Mouse (Mus musculus): ENCODE results near the gene Tcp1. TPM values are rescaled to one million over a fixed set of nuclear protein-coding genes. Genes with fewer than 3 reads are reported as not detected.
A peak's percentile ranks its signal among the peaks of the same experiment; 100 is the strongest.

Gene Tcp1
- polyA plus RNA-seq, 1 experiment from 2014 or later, result 410 TPM

- no peak overlapping the region for H3K4me3 ChIP-seq (replicated peaks; ENCODE audit: low read length)
- no peak overlapping the region for H3K27ac ChIP-seq (ENCODE audit: low read length)
- peaks cover 6% of the 10 kb centered on the region; the same call in 1 of the 2 replicates for H3K36me3 ChIP-seq (ENCODE audit: control insufficient read depth, insufficient read depth)
- no peak for ATAC-seq
- peaks cover 13% of the 10 kb centered on the region for H3K4me1 ChIP-seq (replicated peaks; ENCODE audit: control insufficient read depth, insufficient read depth, low read length)
- no peaks in the 10 kb centered on the region for H3K9me3 ChIP-seq (ENCODE audit: control insufficient read depth, low read length)
- H3K27me3 ChIP-seq (replicated peaks; ENCODE audit: control insufficient read depth, insufficient read depth, low read length), result no peaks in the 10 kb centered on the region
- 94% methylated on average over 9 of the region's 9 CpGs for WGBS
- H3K9ac ChIP-seq (replicated peaks; ENCODE audit: low read depth, low read length), result no peak overlapping the region
- H3K4me2 ChIP-seq (ENCODE audit: low read length), result no peak overlapping the region
Observed at GRCm38 (mm10) chr17:12906436-12906835, 9.1 kb upstream of the Tcp1 start.

GRCm38 (mm10) chr17:12909361-12910280, 5.9 kb upstream of the Tcp1 start, which contains the start of gene Pnldc1:
TSS of gene Pnldc1 (minus strand) at chr17:12910230.
- no peaks in the 10 kb centered on the region for H3K27me3 ChIP-seq (replicated peaks; ENCODE audit: control insufficient read depth, insufficient read depth, low read length)
- no peak within 1 kb of the TSS for H3K4me3 ChIP-seq (replicated peaks; ENCODE audit: low read length)
- H3K4me1 ChIP-seq (replicated peaks; ENCODE audit: control insufficient read depth, insufficient read depth, low read length), result no peaks in the 10 kb centered on the region; the same call in 1 of the 2 replicates
- peaks cover 16% of the 10 kb centered on the region for H3K36me3 ChIP-seq (ENCODE audit: control insufficient read depth, insufficient read depth)
- H3K27ac ChIP-seq (ENCODE audit: low read length), result no peak within 1 kb of the TSS
- WGBS, result 84% methylated on average over 35 of the region's 35 CpGs
- H3K9me3 ChIP-seq (ENCODE audit: control insufficient read depth, low read length), result no peaks in the 10 kb centered on the region
- H3K9ac ChIP-seq (replicated peaks; ENCODE audit: low read depth, low read length), result no peak within 1 kb of the TSS
- ATAC-seq, result no peak
- H3K4me2 ChIP-seq (ENCODE audit: low read length), result no peak within 1 kb of the TSS

GRCm38 (mm10) chr17:12910391-12910790, 5.1 kb upstream of the Tcp1 start:
- Histone ChIP-seq H3K27me3 (replicated peaks; ENCODE audit: control insufficient read depth, insufficient read depth, low read length) (no peaks in the 10 kb centered on the region), H3K36me3 (ENCODE audit: control insufficient read depth, insufficient read depth) (peaks cover 16% of the 10 kb centered on the region), H3K27ac (ENCODE audit: low read length) (no peak overlapping the region), H3K4me3 (replicated peaks; ENCODE audit: low read length) (no peak overlapping the region), H3K9me3 (ENCODE audit: control insufficient read depth, low read length) (no peaks in the 10 kb centered on the region), H3K4me1 (replicated peaks; ENCODE audit: control insufficient read depth, insufficient read depth, low read length) (peaks cover 7% of the 10 kb centered on the region), H3K9ac (replicated peaks; ENCODE audit: low read depth, low read length) (no peak overlapping the region), H3K4me2 (ENCODE audit: low read length) (no peak overlapping the region)
- 90% methylated on average over 8 of the region's 8 CpGs for WGBS
- no peak for ATAC-seq

GRCm38 (mm10) chr17:12915881-12916583, 531 bp downstream of the Tcp1 start, which contains the start of gene Mrpl18:
TSS of gene Mrpl18 (minus strand) at chr17:12916345.
- H3K36me3 ChIP-seq (ENCODE audit: control insufficient read depth, insufficient read depth), result peaks cover 28% of the 10 kb centered on the region
- peak; percentile 99 for ATAC-seq

GRCm38 (mm10) chr17:12916588-12917380, 1.3 kb downstream of the Tcp1 start:
- peak; percentile 47 for ATAC-seq
- H3K4me1 ChIP-seq (replicated peaks; ENCODE audit: control insufficient read depth, insufficient read depth, low read length), result peaks cover 11% of the 10 kb centered on the region
- H3K27me3 ChIP-seq (replicated peaks; ENCODE audit: control insufficient read depth, insufficient read depth, low read length), result no peaks in the 10 kb centered on the region
- WGBS, result under 1% methylated on average over 39 of the region's 40 CpGs
- peaks cover 34% of the 10 kb centered on the region for H3K36me3 ChIP-seq (ENCODE audit: control insufficient read depth, insufficient read depth)
- peak overlapping the region; percentile 89 for H3K4me3 ChIP-seq (replicated peaks; ENCODE audit: low read length)
- peak overlapping the region; percentile 71 for H3K4me2 ChIP-seq (ENCODE audit: low read length)
- H3K9ac ChIP-seq (replicated peaks; ENCODE audit: low read depth, low read length), result peak overlapping the region; percentile 94
- no peaks in the 10 kb centered on the region for H3K9me3 ChIP-seq (ENCODE audit: control insufficient read depth, low read length)
- H3K27ac ChIP-seq (ENCODE audit: low read length), result peak overlapping the region; percentile 83

More at GRCm38 (mm10) chr17:12915881-12916583, 531 bp downstream of the Tcp1 start, which contains the start of gene Mrpl18:
- no peaks in the 10 kb centered on the region for H3K27me3 ChIP-seq (replicated peaks; ENCODE audit: control insufficient read depth, insufficient read depth, low read length)
- H3K4me2 ChIP-seq (ENCODE audit: low read length), result peak within 1 kb of the TSS; percentile 93
- H3K27ac ChIP-seq (ENCODE audit: low read length), result peak within 1 kb of the TSS; percentile 83
- peaks cover 11% of the 10 kb centered on the region for H3K4me1 ChIP-seq (replicated peaks; ENCODE audit: control insufficient read depth, insufficient read depth, low read length)
- H3K9ac ChIP-seq (replicated peaks; ENCODE audit: low read depth, low read length), result peak within 1 kb of the TSS; percentile 94
- under 1% methylated on average over 56 of the region's 56 CpGs for WGBS
- no peaks in the 10 kb centered on the region for H3K9me3 ChIP-seq (ENCODE audit: control insufficient read depth, low read length)
- H3K4me3 ChIP-seq (replicated peaks; ENCODE audit: low read length), result peak within 1 kb of the TSS; percentile 89

- WGBS, result 96% methylated on average over 1 of the region's 1 CpGs
- no peaks in the 10 kb centered on the region for H3K27me3 ChIP-seq (replicated peaks; ENCODE audit: control insufficient read depth, insufficient read depth, low read length)
- no peak overlapping the region for H3K27ac ChIP-seq (ENCODE audit: low read length)
- no peak for ATAC-seq
- H3K9ac ChIP-seq (replicated peaks; ENCODE audit: low read depth, low read length), result no peak overlapping the region
- no peak overlapping the region for H3K4me2 ChIP-seq (ENCODE audit: low read length)
- peaks cover 59% of the 10 kb centered on the region for H3K36me3 ChIP-seq (ENCODE audit: control insufficient read depth, insufficient read depth)
- H3K9me3 ChIP-seq (ENCODE audit: control insufficient read depth, low read length), result no peaks in the 10 kb centered on the region
- H3K4me3 ChIP-seq (replicated peaks; ENCODE audit: low read length), result no peak overlapping the region
- peaks cover 4% of the 10 kb centered on the region for H3K4me1 ChIP-seq (replicated peaks; ENCODE audit: control insufficient read depth, insufficient read depth, low read length)
Observed at GRCm38 (mm10) chr17:12921073-12921472, 5.6 kb downstream of the Tcp1 start.

GRCm38 (mm10) chr17:12925001-12925400, 9.5 kb downstream of the Tcp1 start:
- Histone ChIP-seq H3K36me3 (ENCODE audit: control insufficient read depth, insufficient read depth) (peaks cover 52% of the 10 kb centered on the region), H3K9me3 (ENCODE audit: control insufficient read depth, low read length) (no peaks in the 10 kb centered on the region), H3K9ac (replicated peaks; ENCODE audit: low read depth, low read length) (no peak overlapping the region), H3K27ac (ENCODE audit: low read length) (no peak overlapping the region), H3K4me1 (replicated peaks; ENCODE audit: control insufficient read depth, insufficient read depth, low read length) (no peaks in the 10 kb centered on the region), H3K27me3 (replicated peaks; ENCODE audit: control insufficient read depth, insufficient read depth, low read length) (no peaks in the 10 kb centered on the region), H3K4me3 (replicated peaks; ENCODE audit: low read length) (no peak overlapping the region), H3K4me2 (ENCODE audit: low read length) (no peak overlapping the region)
- 86% methylated on average over 3 of the region's 3 CpGs for WGBS
- ATAC-seq, result no peak

GRCm38 (mm10) chr17:12925703-12926180, 10.2 kb downstream of the Tcp1 start:
- peaks cover 46% of the 10 kb centered on the region for H3K36me3 ChIP-seq (ENCODE audit: control insufficient read depth, insufficient read depth)

More at GRCm38 (mm10) chr17:12925703-12926180, 10.2 kb downstream of the Tcp1 start:
- no peak overlapping the region for H3K9ac ChIP-seq (replicated peaks; ENCODE audit: low read depth, low read length)
- no peak for ATAC-seq
- no peak overlapping the region for H3K27ac ChIP-seq (ENCODE audit: low read length)
- WGBS, result 87% methylated on average over 8 of the region's 8 CpGs
- no peak overlapping the region for H3K4me2 ChIP-seq (ENCODE audit: low read length)
- no peaks in the 10 kb centered on the region for H3K4me1 ChIP-seq (replicated peaks; ENCODE audit: control insufficient read depth, insufficient read depth, low read length)
- H3K27me3 ChIP-seq (replicated peaks; ENCODE audit: control insufficient read depth, insufficient read depth, low read length), result no peaks in the 10 kb centered on the region
- H3K4me3 ChIP-seq (replicated peaks; ENCODE audit: low read length), result no peak overlapping the region
- no peaks in the 10 kb centered on the region for H3K9me3 ChIP-seq (ENCODE audit: control insufficient read depth, low read length)
